Mouse (Mus musculus): Measurements from ENCODE around the gene Runx1.
A peak's percentile ranks its signal among the peaks of the same experiment; 100 is the strongest.

Runx1 gene

GRCm38 (mm10) chr16:92792905-92793304, 33.0 kb downstream of the Runx1 start:
- no peak for DNase-seq

- DNase-seq, result no peak
Measured at GRCm38 (mm10) chr16:92790601-92791000, 35.3 kb downstream of the Runx1 start.

- DNase-seq, result no peak
Measured at GRCm38 (mm10) chr16:92789840-92790239, 36.1 kb downstream of the Runx1 start.

GRCm38 (mm10) chr16:92788446-92788845, 37.5 kb downstream of the Runx1 start:
- no peak for DNase-seq

GRCm38 (mm10) chr16:92786883-92787321, 39.0 kb downstream of the Runx1 start:
- no peak for DNase-seq

- DNase-seq, result no peak
Measured at GRCm38 (mm10) chr16:92786276-92786882, 39.6 kb downstream of the Runx1 start.

- DNase-seq, result no peak
Measured at GRCm38 (mm10) chr16:92783651-92784131, 42.3 kb downstream of the Runx1 start.

GRCm38 (mm10) chr16:92782408-92782807, 43.5 kb downstream of the Runx1 start:
- DNase-seq, result no peak

- no peak for DNase-seq
Measured at GRCm38 (mm10) chr16:92779896-92780435, 46.0 kb downstream of the Runx1 start.

- no peak for DNase-seq
Measured at GRCm38 (mm10) chr16:92779175-92779574, 46.8 kb downstream of the Runx1 start.

GRCm38 (mm10) chr16:92778096-92778780, 47.7 kb downstream of the Runx1 start:
- no peak for DNase-seq

- DNase-seq, result no peak
Measured at GRCm38 (mm10) chr16:92767862-92768261, 58.1 kb downstream of the Runx1 start.

GRCm38 (mm10) chr16:92767423-92767822, 58.5 kb downstream of the Runx1 start:
- no peak for DNase-seq

GRCm38 (mm10) chr16:92764741-92765396, 61.1 kb downstream of the Runx1 start:
- no peak for DNase-seq

GRCm38 (mm10) chr16:92763666-92764065, 62.3 kb downstream of the Runx1 start:
- DNase-seq, result no peak

- peak; percentile 28 to 31 for DNase-seq
Measured at GRCm38 (mm10) chr16:92761968-92762521, 63.9 kb downstream of the Runx1 start.

GRCm38 (mm10) chr16:92760091-92760490, 65.9 kb downstream of the Runx1 start:
- no peak for DNase-seq

- DNase-seq, result no peak
Measured at GRCm38 (mm10) chr16:92757564-92757963, 68.4 kb downstream of the Runx1 start.

GRCm38 (mm10) chr16:92753944-92754343, 72.0 kb downstream of the Runx1 start:
- no peak for DNase-seq

- DNase-seq, result no peak
Measured at GRCm38 (mm10) chr16:92753139-92753538, 72.8 kb downstream of the Runx1 start.

- no peak for DNase-seq
Measured at GRCm38 (mm10) chr16:92748272-92748671, 77.7 kb downstream of the Runx1 start.

- no peak for DNase-seq
Measured at GRCm38 (mm10) chr16:92747062-92747461, 78.9 kb downstream of the Runx1 start.

GRCm38 (mm10) chr16:92745239-92745638, 80.7 kb downstream of the Runx1 start:
- no peak for DNase-seq

Measured in cerebellum, postnatal 36 days (tissue).